Mouse (Mus musculus): ENCODE measurements around the gene Hist1h2bf. TPM values are rescaled to one million over a fixed set of nuclear protein-coding genes. Genes with fewer than 3 reads are reported as not detected.

Hist1h2bf gene
- polyA plus RNA-seq, 1 experiment from 2014 or later = 1.3 TPM

- Histone ChIP-seq H3K27me3 (replicated peaks; ENCODE audit: control insufficient read depth, insufficient read depth, low read length) (no peaks in the 10 kb centered on the region), H3K27ac (ENCODE audit: low read depth, low read length) (peak overlapping the region; percentile 95), H3K4me1 (replicated peaks; ENCODE audit: control insufficient read depth, insufficient read depth, low read length) (no peaks in the 10 kb centered on the region), H3K4me2 (replicated peaks; ENCODE audit: low read depth) (peak overlapping the region; percentile 85), H3K9me3 (ENCODE audit: control insufficient read depth) (no peaks in the 10 kb centered on the region), H3K9ac (ENCODE audit: low read depth, low read length) (peak overlapping the region; percentile 61), H3K4me3 (ENCODE audit: low read depth, low read length) (peak overlapping the region; percentile 54), H3K36me3 (ENCODE audit: control insufficient read depth, insufficient read depth) (no peaks in the 10 kb centered on the region)
- under 1% methylated on average over 21 of the region's 21 CpGs for WGBS
- no peak for TF ChIP-seq CTCF (IDR thresholded peaks at IDR 0.05; ENCODE audit: low read depth)
- peak; percentile 14; the same call in 1 of the 2 replicates for ATAC-seq
Measured at GRCm38 (mm10) chr13:23585029-23585441, 11.0 kb upstream of the Hist1h2bf start.

- peak overlapping the region; percentile 95; the same call in 1 of the 2 replicates for H3K27ac ChIP-seq (ENCODE audit: low read depth, low read length)
- H3K4me3 ChIP-seq (ENCODE audit: low read depth, low read length) = peak overlapping the region; percentile 54; the same call in 1 of the 2 replicates
- H3K9me3 ChIP-seq (ENCODE audit: control insufficient read depth) = no peaks in the 10 kb centered on the region
- H3K27me3 ChIP-seq (replicated peaks; ENCODE audit: control insufficient read depth, insufficient read depth, low read length) = no peaks in the 10 kb centered on the region
- H3K4me2 ChIP-seq (replicated peaks; ENCODE audit: low read depth) = peak overlapping the region; percentile 85
- no peaks in the 10 kb centered on the region for H3K4me1 ChIP-seq (replicated peaks; ENCODE audit: control insufficient read depth, insufficient read depth, low read length)
- peak overlapping the region; percentile 61 for H3K9ac ChIP-seq (ENCODE audit: low read depth, low read length)
- no peak for TF ChIP-seq CTCF (IDR thresholded peaks at IDR 0.05; ENCODE audit: low read depth)
- H3K36me3 ChIP-seq (ENCODE audit: control insufficient read depth, insufficient read depth) = no peaks in the 10 kb centered on the region
- no peak for ATAC-seq
Measured at GRCm38 (mm10) chr13:23584331-23584730, 10.3 kb upstream of the Hist1h2bf start.

- Histone ChIP-seq H3K9ac (ENCODE audit: low read depth, low read length) (no peak overlapping the region), H3K4me3 (ENCODE audit: low read depth, low read length) (no peak overlapping the region), H3K4me1 (replicated peaks; ENCODE audit: control insufficient read depth, insufficient read depth, low read length) (no peaks in the 10 kb centered on the region), H3K36me3 (ENCODE audit: control insufficient read depth, insufficient read depth) (no peaks in the 10 kb centered on the region), H3K4me2 (replicated peaks; ENCODE audit: low read depth) (peak overlapping the region; percentile 85; the same call in 1 of the 2 replicates), H3K9me3 (ENCODE audit: control insufficient read depth) (no peaks in the 10 kb centered on the region), H3K27me3 (replicated peaks; ENCODE audit: control insufficient read depth, insufficient read depth, low read length) (no peaks in the 10 kb centered on the region), H3K27ac (ENCODE audit: low read depth, low read length) (no peak overlapping the region)
- no peak for TF ChIP-seq CTCF (IDR thresholded peaks at IDR 0.05; ENCODE audit: low read depth)
- no peak for ATAC-seq
Measured at GRCm38 (mm10) chr13:23583387-23584068, 9.5 kb upstream of the Hist1h2bf start.

- no peaks in the 10 kb centered on the region for H3K27me3 ChIP-seq (replicated peaks; ENCODE audit: control insufficient read depth, insufficient read depth, low read length)
- no peaks in the 10 kb centered on the region; the same call in 1 of the 2 replicates for H3K4me1 ChIP-seq (replicated peaks; ENCODE audit: control insufficient read depth, insufficient read depth, low read length)
- peak overlapping the region; percentile 73 for H3K4me2 ChIP-seq (replicated peaks; ENCODE audit: low read depth)
- no peaks in the 10 kb centered on the region for H3K9me3 ChIP-seq (ENCODE audit: control insufficient read depth)
- H3K27ac ChIP-seq (ENCODE audit: low read depth, low read length) = no peak overlapping the region
- peak overlapping the region; percentile 47 for H3K4me3 ChIP-seq (ENCODE audit: low read depth, low read length)
- no peaks in the 10 kb centered on the region for H3K36me3 ChIP-seq (ENCODE audit: control insufficient read depth, insufficient read depth)
- WGBS = 15% methylated on average over 6 of the region's 6 CpGs
- H3K9ac ChIP-seq (ENCODE audit: low read depth, low read length) = peak overlapping the region; percentile 65
- ATAC-seq = no peak
- TF ChIP-seq CTCF (IDR thresholded peaks at IDR 0.05; ENCODE audit: low read depth) = no peak
Measured at GRCm38 (mm10) chr13:23582219-23583056, 8.4 kb upstream of the Hist1h2bf start.

- Histone ChIP-seq H3K4me3 (ENCODE audit: low read depth, low read length) (peak within 1 kb of the TSS; percentile 47), H3K9ac (ENCODE audit: low read depth, low read length) (peak within 1 kb of the TSS; percentile 65), H3K27me3 (replicated peaks; ENCODE audit: control insufficient read depth, insufficient read depth, low read length) (no peaks in the 10 kb centered on the region), H3K4me2 (replicated peaks; ENCODE audit: low read depth) (peak within 1 kb of the TSS; percentile 73), H3K4me1 (replicated peaks; ENCODE audit: control insufficient read depth, insufficient read depth, low read length) (no peaks in the 10 kb centered on the region; the same call in 1 of the 2 replicates), H3K36me3 (ENCODE audit: control insufficient read depth, insufficient read depth) (no peaks in the 10 kb centered on the region), H3K27ac (ENCODE audit: low read depth, low read length) (peak within 1 kb of the TSS; percentile 68), H3K9me3 (ENCODE audit: control insufficient read depth) (no peaks in the 10 kb centered on the region)
- ATAC-seq = peak; percentile 84
- under 1% methylated on average over 43 of the region's 43 CpGs for WGBS
- no peak for TF ChIP-seq CTCF (IDR thresholded peaks at IDR 0.05; ENCODE audit: low read depth)
Measured at GRCm38 (mm10) chr13:23581408-23582218, 7.6 kb upstream of the Hist1h2bf start, which contains the start of gene Hist1h4d. Gene Hist1h4d (plus strand): TSS chr13:23581598.
